Mouse (Mus musculus) liver, embryonic 14.5 days (tissue): ENCODE measurements at regions not wholly inside any gene's neighbourhood (a gene's known extent, or its start where the extent isn't known, plus 50 kb on each side); places are given as distances from the start of the nearest gene placed in this dataset.

ENCODE experiments used
- CTCF ChIP-seq: IDR thresholded peaks from 2 replicates; pipeline ENCODE4 v1.5.1; 2016; ENCODE audit warnings: antibody characterized with exemption, low read depth, control low read depth
- EP300 ChIP-seq: IDR thresholded peaks from 2 replicates; pipeline ENCODE4 v1.6.1; 2016; ENCODE audit warnings: antibody characterized with exemption, low read depth

DNA sequence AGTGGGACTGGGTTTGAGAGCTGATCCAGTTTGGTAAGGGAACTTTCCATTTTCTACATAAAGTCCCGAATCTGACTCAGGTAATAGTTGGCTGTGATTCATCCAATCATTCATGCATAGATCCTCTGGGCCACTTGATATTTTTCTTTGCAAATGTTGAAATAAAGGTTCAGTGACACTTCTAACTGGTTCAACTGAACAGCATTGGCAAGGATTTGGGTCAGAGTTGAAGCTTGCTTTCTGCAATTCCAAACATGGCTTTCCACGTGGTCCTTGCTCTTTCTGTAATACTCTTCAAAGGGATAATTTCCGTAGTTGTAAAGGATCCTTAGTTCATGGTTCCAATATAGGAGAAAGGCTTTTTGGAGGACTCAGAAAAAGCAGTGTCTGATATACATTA lies 554.0 kb downstream of the Rnf144a start:
- TF ChIP-seq EP300 (no peak), CTCF (no peak)
